Mouse (Mus musculus): ENCODE data around the gene Ubap2l. TPM values are rescaled to one million over a fixed set of nuclear protein-coding genes. Genes with fewer than 3 reads are reported as not detected.

Ubap2l gene
- 184 and 186 TPM in 2 replicates for polyA plus RNA-seq (2016; fragmentation: Nextera tagmentation; extraction: Ambion mirVana)

- Histone ChIP-seq H3K4me2 (replicated peaks) (peak within 1 kb of the TSS; percentile 66), H3K4me1 (peaks cover 18% of the 10 kb centered on the region), H3K9ac (peak within 1 kb of the TSS; percentile 97), H3K4me3 (peak within 1 kb of the TSS; percentile 88), H3K9me3 (no peaks in the 10 kb centered on the region), H3K27me3 (replicated peaks) (no peaks in the 10 kb centered on the region), H3K27ac (peak within 1 kb of the TSS; percentile 87), H3K36me3 (peaks cover 28% of the 10 kb centered on the region)
- peak; percentile 94 for ATAC-seq (ENCODE audit: low FRiP score, low read depth)
- under 1% methylated on average over 71 of the region's 81 CpGs for WGBS
Measured at GRCm38 (mm10) chr3:90052351-90053241, at the start of gene Ubap2l. TSS of gene Ubap2l (minus strand) at chr3:90052628.

GRCm38 (mm10) chr3:90101673-90102072 is 49.2 kb upstream of the Ubap2l start:
- Histone ChIP-seq H3K4me1 (no peaks in the 10 kb centered on the region), H3K9me3 (no peaks in the 10 kb centered on the region), H3K4me3 (no peak overlapping the region), H3K4me2 (replicated peaks) (no peak overlapping the region), H3K27me3 (replicated peaks) (no peaks in the 10 kb centered on the region), H3K27ac (no peak overlapping the region), H3K36me3 (peaks cover 26% of the 10 kb centered on the region), H3K9ac (no peak overlapping the region)
- no peak for ATAC-seq (ENCODE audit: low FRiP score, low read depth)
- WGBS, result 96% methylated on average over 2 of the region's 2 CpGs

- Histone ChIP-seq H3K27ac (no peak overlapping the region), H3K9ac (no peak overlapping the region), H3K9me3 (no peaks in the 10 kb centered on the region), H3K36me3 (peaks cover 26% of the 10 kb centered on the region), H3K27me3 (replicated peaks) (no peaks in the 10 kb centered on the region), H3K4me3 (no peak overlapping the region), H3K4me1 (no peaks in the 10 kb centered on the region), H3K4me2 (replicated peaks) (no peak overlapping the region)
- 95% methylated on average over 3 of the region's 3 CpGs for WGBS
- ATAC-seq (ENCODE audit: low FRiP score, low read depth), result no peak
Measured at GRCm38 (mm10) chr3:90101010-90101409, 48.6 kb upstream of the Ubap2l start.

GRCm38 (mm10) chr3:90097928-90098327 is 45.5 kb upstream of the Ubap2l start:
- no peaks in the 10 kb centered on the region for H3K9me3 ChIP-seq
- H3K27ac ChIP-seq, result no peak overlapping the region
- WGBS, result 87% methylated on average over 5 of the region's 5 CpGs
- H3K4me1 ChIP-seq, result no peaks in the 10 kb centered on the region
- no peak overlapping the region for H3K4me3 ChIP-seq
- no peak overlapping the region for H3K9ac ChIP-seq
- peaks cover 44% of the 10 kb centered on the region for H3K36me3 ChIP-seq
- no peaks in the 10 kb centered on the region for H3K27me3 ChIP-seq (replicated peaks)
- no peak for ATAC-seq (ENCODE audit: low FRiP score, low read depth)
- H3K4me2 ChIP-seq (replicated peaks), result no peak overlapping the region

GRCm38 (mm10) chr3:90094453-90094852 is 42.0 kb upstream of the Ubap2l start:
- ATAC-seq (ENCODE audit: low FRiP score, low read depth), result no peak
- H3K9me3 ChIP-seq, result no peaks in the 10 kb centered on the region
- 94% methylated on average over 3 of the region's 3 CpGs for WGBS
- peaks cover 69% of the 10 kb centered on the region for H3K36me3 ChIP-seq
- H3K4me2 ChIP-seq (replicated peaks), result no peak overlapping the region
- no peaks in the 10 kb centered on the region for H3K4me1 ChIP-seq
- no peaks in the 10 kb centered on the region for H3K27me3 ChIP-seq (replicated peaks)
- H3K9ac ChIP-seq, result no peak overlapping the region
- H3K4me3 ChIP-seq, result no peak overlapping the region
- H3K27ac ChIP-seq, result no peak overlapping the region

GRCm38 (mm10) chr3:90090892-90091291 is 38.5 kb upstream of the Ubap2l start:
- no peak for ATAC-seq (ENCODE audit: low FRiP score, low read depth)
- peaks cover 82% of the 10 kb centered on the region for H3K36me3 ChIP-seq
- WGBS, result 86% methylated on average over 6 of the region's 6 CpGs

GRCm38 (mm10) chr3:90088617-90089016 is 36.2 kb upstream of the Ubap2l start:
- ATAC-seq (ENCODE audit: low FRiP score, low read depth), result no peak
- no peaks in the 10 kb centered on the region for H3K9me3 ChIP-seq
- peaks cover 70% of the 10 kb centered on the region for H3K36me3 ChIP-seq
- H3K27me3 ChIP-seq (replicated peaks), result no peaks in the 10 kb centered on the region
- H3K27ac ChIP-seq, result no peak overlapping the region
- 97% methylated on average over 2 of the region's 2 CpGs for WGBS
- H3K4me2 ChIP-seq (replicated peaks), result no peak overlapping the region
- H3K9ac ChIP-seq, result no peak overlapping the region
- peaks cover 6% of the 10 kb centered on the region for H3K4me1 ChIP-seq
- no peak overlapping the region for H3K4me3 ChIP-seq

More at GRCm38 (mm10) chr3:90090892-90091291, 38.5 kb upstream of the Ubap2l start:
- no peaks in the 10 kb centered on the region for H3K27me3 ChIP-seq (replicated peaks)
- H3K27ac ChIP-seq, result no peak overlapping the region
- H3K9me3 ChIP-seq, result no peaks in the 10 kb centered on the region
- H3K4me3 ChIP-seq, result no peak overlapping the region
- H3K4me2 ChIP-seq (replicated peaks), result no peak overlapping the region
- no peaks in the 10 kb centered on the region for H3K4me1 ChIP-seq
- no peak overlapping the region for H3K9ac ChIP-seq

GRCm38 (mm10) chr3:90086068-90086467 is 33.6 kb upstream of the Ubap2l start:
- H3K4me2 ChIP-seq (replicated peaks), result no peak overlapping the region
- WGBS, result 94% methylated on average over 5 of the region's 5 CpGs
- H3K9ac ChIP-seq, result no peak overlapping the region
- ATAC-seq (ENCODE audit: low FRiP score, low read depth), result no peak
- peaks cover 23% of the 10 kb centered on the region for H3K4me1 ChIP-seq
- no peak overlapping the region for H3K27ac ChIP-seq
- H3K36me3 ChIP-seq, result peaks cover 46% of the 10 kb centered on the region
- no peak overlapping the region for H3K4me3 ChIP-seq
- H3K9me3 ChIP-seq, result no peaks in the 10 kb centered on the region
- no peaks in the 10 kb centered on the region for H3K27me3 ChIP-seq (replicated peaks)

GRCm38 (mm10) chr3:90085281-90085680 is 32.9 kb upstream of the Ubap2l start:
- ATAC-seq (ENCODE audit: low FRiP score, low read depth), result no peak
- no peak overlapping the region for H3K27ac ChIP-seq
- no peak overlapping the region for H3K9ac ChIP-seq
- H3K36me3 ChIP-seq, result peaks cover 39% of the 10 kb centered on the region
- H3K4me3 ChIP-seq, result no peak overlapping the region
- peaks cover 26% of the 10 kb centered on the region for H3K4me1 ChIP-seq
- H3K9me3 ChIP-seq, result no peaks in the 10 kb centered on the region
- no peak overlapping the region for H3K4me2 ChIP-seq (replicated peaks)
- no peaks in the 10 kb centered on the region for H3K27me3 ChIP-seq (replicated peaks)
- 95% methylated on average over 6 of the region's 6 CpGs for WGBS

- no peaks in the 10 kb centered on the region for H3K27me3 ChIP-seq (replicated peaks)
- no peaks in the 10 kb centered on the region for H3K9me3 ChIP-seq
- peaks cover 34% of the 10 kb centered on the region for H3K36me3 ChIP-seq
- H3K9ac ChIP-seq, result no peak overlapping the region
- 88% methylated on average over 4 of the region's 4 CpGs for WGBS
- no peak overlapping the region for H3K4me2 ChIP-seq (replicated peaks)
- ATAC-seq (ENCODE audit: low FRiP score, low read depth), result no peak
- no peak overlapping the region for H3K27ac ChIP-seq
- peaks cover 26% of the 10 kb centered on the region for H3K4me1 ChIP-seq
- no peak overlapping the region for H3K4me3 ChIP-seq
Measured at GRCm38 (mm10) chr3:90084790-90085189, 32.4 kb upstream of the Ubap2l start.

GRCm38 (mm10) chr3:90083698-90084324 is 31.4 kb upstream of the Ubap2l start:
- no peak overlapping the region for H3K27ac ChIP-seq
- H3K4me2 ChIP-seq (replicated peaks), result peak overlapping the region; percentile 21
- no peaks in the 10 kb centered on the region for H3K27me3 ChIP-seq (replicated peaks)
- H3K36me3 ChIP-seq, result peaks cover 24% of the 10 kb centered on the region
- H3K4me1 ChIP-seq, result peaks cover 28% of the 10 kb centered on the region
- 56% methylated on average over 3 of the region's 3 CpGs for WGBS
- H3K4me3 ChIP-seq, result no peak overlapping the region
- H3K9ac ChIP-seq, result no peak overlapping the region
- ATAC-seq (ENCODE audit: low FRiP score, low read depth), result no peak
- no peaks in the 10 kb centered on the region for H3K9me3 ChIP-seq

GRCm38 (mm10) chr3:90083034-90083433 is 30.6 kb upstream of the Ubap2l start:
- no peak overlapping the region; the same call in 1 of the 2 replicates for H3K27ac ChIP-seq
- peaks cover 31% of the 10 kb centered on the region for H3K4me1 ChIP-seq
- H3K4me3 ChIP-seq, result no peak overlapping the region
- peak overlapping the region; percentile 31 for H3K4me2 ChIP-seq (replicated peaks)
- H3K9me3 ChIP-seq, result no peaks in the 10 kb centered on the region
- peaks cover 16% of the 10 kb centered on the region for H3K36me3 ChIP-seq
- no peak for ATAC-seq (ENCODE audit: low FRiP score, low read depth)
- peak overlapping the region; percentile 42; the same call in 1 of the 2 replicates for H3K9ac ChIP-seq
- 73% methylated on average over 5 of the region's 5 CpGs for WGBS
- H3K27me3 ChIP-seq (replicated peaks), result no peaks in the 10 kb centered on the region

Measured in neural tube, embryonic 12.5 days (tissue).